Mouse (Mus musculus) spleen, adult 2 months (tissue): Measurements from ENCODE around the gene Atpaf2. TPM values are rescaled to one million over a fixed set of nuclear protein-coding genes. Genes with fewer than 3 reads are reported as not detected.

Source experiments
- DNase-seq, 2 experiments: peaks; one replicate each; pipeline versions ENCODE4 v3.0.0 to v3.0.0-alpha.2; 2012 to 2021; ENCODE audit warnings: low spot score in 2 of 2, low read depth in 1 of 2
- H3K27ac ChIP-seq: fragments of 200-500 bp; 2 replicates; pipeline ENCODE4 v1.5.1; 2012; ENCODE audit warnings: low read length, inconsistent platforms; ENCODE audit not compliant: insufficient read depth
- H3K27me3 ChIP-seq: fragments of 200-500 bp; 2 replicates; pipeline ENCODE4 v1.6.1; 2012; ENCODE audit warnings: mild to moderate bottlenecking, moderate library complexity, low read length, inconsistent platforms; ENCODE audit not compliant: control insufficient read depth, insufficient read depth
- H3K36me3 ChIP-seq: fragments of 200-500 bp; 2 replicates; pipeline ENCODE4 v1.6.1; 2012; ENCODE audit warnings: mild to moderate bottlenecking, low read length, inconsistent platforms; ENCODE audit not compliant: control insufficient read depth, insufficient read depth
- H3K4me1 ChIP-seq: fragments of 200-500 bp; 2 replicates; pipeline ENCODE4 v1.6.1; 2011; ENCODE audit warnings: inconsistent platforms; ENCODE audit not compliant: control insufficient read depth, insufficient read depth, insufficient read length
- H3K4me3 ChIP-seq: fragments of 200-500 bp; 2 replicates; pipeline ENCODE4 v1.5.1; 2011; ENCODE audit warnings: mild to moderate bottlenecking, inconsistent platforms; ENCODE audit not compliant: insufficient read depth, insufficient read length; ENCODE audit errors: extremely low read depth
- CTCF ChIP-seq: fragments of 200-500 bp; IDR thresholded peaks from 2 replicates; pipeline ENCODE4 v1.5.1; 2011; ENCODE audit warnings: mild to moderate bottlenecking, inconsistent platforms; ENCODE audit not compliant: insufficient read depth, insufficient read length, insufficient replicate concordance; ENCODE audit errors: extremely low read depth
- POLR2A ChIP-seq: fragments of 200-500 bp; IDR thresholded peaks from 2 replicates; pipeline ENCODE4 v1.6.1; 2011; ENCODE audit warnings: low read depth, low read length, inconsistent platforms
- WGBS: fragments of 180-500 bp; shearing (Covaris S2); methylation state at CpG from one replicate; pipeline ENCODE4 v1.1.7; 2018; 5-methylcytosine and 5-hydroxymethylcytosine counted together
- polyA plus RNA-seq: library from polyadenylated mRNA; depleted of rRNA; stranded (reverse); fragments of >200 nt; gene quantifications from 2 replicates; pipeline ENCODE4 v1.2.3, GENCODE M21; 2012; rRNA removed

The Atpaf2 gene
- polyA plus RNA-seq, result 15.1 and 19.1 TPM in 2 replicates

DNA sequence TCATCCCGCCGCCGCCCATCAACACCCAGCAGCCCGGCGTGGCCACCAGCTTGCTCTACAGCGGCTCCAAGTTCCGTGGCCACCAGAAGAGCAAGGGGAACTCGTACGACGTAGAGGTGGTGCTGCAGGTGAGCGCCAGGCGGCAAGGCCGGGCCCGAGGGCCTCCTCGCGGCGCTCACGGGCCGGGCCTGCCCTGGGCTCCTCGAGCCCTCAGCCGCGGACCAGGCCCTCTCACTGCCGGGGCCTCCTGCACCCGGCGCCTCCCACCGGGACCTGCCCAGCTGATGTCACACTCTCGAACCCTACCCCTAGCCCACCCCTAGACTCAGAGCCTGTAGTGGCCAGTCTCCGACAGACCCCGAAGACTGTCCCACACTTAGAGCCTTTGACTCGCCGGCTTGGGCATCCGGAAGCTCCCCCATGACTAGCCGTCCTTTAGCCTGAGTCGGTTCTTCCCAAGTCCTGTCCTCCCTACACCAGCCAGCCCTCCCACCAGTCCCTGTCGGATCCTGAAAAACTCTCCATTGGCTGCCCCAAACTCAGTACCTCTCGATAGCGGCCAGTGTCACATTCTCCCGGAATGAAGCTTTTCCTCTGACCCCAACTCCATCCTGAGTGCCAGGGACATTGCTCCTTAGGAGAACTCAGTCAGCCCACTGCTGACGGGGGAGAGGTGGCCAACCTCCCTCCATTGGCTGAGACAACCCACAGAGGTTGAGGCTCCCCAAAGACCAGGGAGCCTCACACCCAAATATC lies at the start of gene Atpaf2:
Gene Atpaf2 (minus strand): TSS at position 741 of the 756 bp plus-strand sequence.
- Histone ChIP-seq H3K27me3 (no peaks in the 10 kb centered on the region), H3K27ac (peak within 1 kb of the TSS; percentile 86), H3K4me1 (peaks cover 14% of the 10 kb centered on the region), H3K4me3 (peak within 1 kb of the TSS; percentile 94), H3K36me3 (no peaks in the 10 kb centered on the region)
- under 1% methylated on average over 37 of the region's 39 CpGs for WGBS
- TF ChIP-seq CTCF (no peak), POLR2A (no peak)
- peak in 1 of 2 experiments; percentile 22 for DNase-seq

- Histone ChIP-seq H3K4me1 (no peaks in the 10 kb centered on the region), H3K27me3 (no peaks in the 10 kb centered on the region), H3K4me3 (no peak overlapping the region), H3K36me3 (peaks cover 37% of the 10 kb centered on the region), H3K27ac (no peak overlapping the region)
- peak in 1 of 2 experiments; percentile 25 for DNase-seq
- 87% methylated on average over 2 of the region's 2 CpGs for WGBS
- TF ChIP-seq CTCF, result peak; percentile 59; the same call in 1 of the 2 replicates
- no peak for TF ChIP-seq POLR2A
These were observed 47.7 kb upstream of the Atpaf2 start for GRCm38 (mm10) chr11:60465943-60466380.

DNA sequence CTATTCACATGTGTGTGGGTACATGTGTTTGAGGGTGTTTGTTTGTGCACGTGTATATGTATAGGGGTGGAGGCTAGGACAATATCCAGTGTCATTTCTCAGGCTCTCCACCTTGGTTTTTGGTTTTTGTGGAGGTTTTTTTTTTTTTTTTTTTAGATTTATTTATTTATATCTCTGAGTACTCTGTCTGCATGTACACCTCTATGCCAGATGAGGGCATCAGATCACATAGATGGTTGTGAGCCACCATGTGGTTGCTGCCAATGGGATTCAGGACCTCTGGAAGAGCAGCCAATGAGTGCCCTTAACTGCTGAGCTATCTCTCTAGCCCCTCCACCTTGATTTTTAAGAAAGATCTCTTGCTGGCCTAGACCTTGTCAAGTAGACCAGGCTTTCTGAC lies 39.7 kb upstream of the Atpaf2 start:
- H3K27me3 ChIP-seq, result no peaks in the 10 kb centered on the region
- H3K4me3 ChIP-seq, result no peak overlapping the region
- TF ChIP-seq POLR2A (no peak), CTCF (no peak)
- H3K27ac ChIP-seq, result no peak overlapping the region
- DNase-seq, result no peak
- 88% methylated on average over 1 of the region's 1 CpGs for whole genome bisulfite sequencing
- peaks cover 4% of the 10 kb centered on the region; the same call in 1 of the 2 replicates for H3K4me1 ChIP-seq
- H3K36me3 ChIP-seq, result peaks cover 34% of the 10 kb centered on the region

- Histone ChIP-seq H3K27ac (peak overlapping the region; percentile 52), H3K4me3 (peak overlapping the region; percentile 75), H3K27me3 (no peaks in the 10 kb centered on the region), H3K36me3 (peaks cover 15% of the 10 kb centered on the region; the same call in 1 of the 2 replicates), H3K4me1 (peaks cover 4% of the 10 kb centered on the region; the same call in 1 of the 2 replicates)
- under 1% methylated on average over 17 of the region's 17 CpGs for WGBS
- no peak for DNase-seq
- no peak for TF ChIP-seq CTCF
- TF ChIP-seq POLR2A, result no peak
These were observed 36.5 kb upstream of the Atpaf2 start for GRCm38 (mm10) chr11:60454745-60455087.

DNA sequence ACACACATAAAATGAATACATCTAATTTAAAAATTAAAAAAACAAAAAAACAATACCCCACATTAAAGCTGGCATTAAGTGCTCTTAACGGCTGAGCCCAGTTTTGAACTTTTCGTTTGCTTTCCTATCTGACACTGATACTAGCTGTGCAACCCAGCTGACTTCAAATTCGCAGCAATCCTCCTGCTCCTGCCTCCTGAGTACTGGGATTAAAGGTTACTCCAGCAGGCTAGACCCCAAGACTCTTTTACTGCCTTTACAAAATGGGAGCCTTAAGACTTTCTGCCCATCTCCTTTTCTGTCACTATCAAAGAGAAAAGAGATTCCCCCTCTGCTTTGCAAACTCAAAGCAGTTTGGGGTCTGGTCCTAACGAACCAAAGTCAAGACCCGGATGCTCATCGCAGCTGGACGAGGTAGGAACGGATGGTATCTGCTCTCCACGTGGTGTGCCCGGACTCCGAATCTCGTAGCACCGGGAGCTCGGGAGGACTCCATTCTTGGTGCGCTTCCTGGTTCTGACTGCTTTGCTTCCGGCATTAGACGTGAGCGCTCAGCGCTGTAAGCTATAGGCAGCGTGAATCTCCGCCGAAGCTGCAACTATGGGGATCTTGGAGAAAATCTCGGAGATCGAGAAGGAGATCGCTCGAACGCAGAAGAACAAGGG lies 36.0 kb upstream of the Atpaf2 start, which contains the start of gene Drg2:
Gene Drg2 (plus strand): TSS at position 512 of the 665 bp plus-strand sequence.
- peak within 1 kb of the TSS; percentile 52 for H3K27ac ChIP-seq

DNA sequence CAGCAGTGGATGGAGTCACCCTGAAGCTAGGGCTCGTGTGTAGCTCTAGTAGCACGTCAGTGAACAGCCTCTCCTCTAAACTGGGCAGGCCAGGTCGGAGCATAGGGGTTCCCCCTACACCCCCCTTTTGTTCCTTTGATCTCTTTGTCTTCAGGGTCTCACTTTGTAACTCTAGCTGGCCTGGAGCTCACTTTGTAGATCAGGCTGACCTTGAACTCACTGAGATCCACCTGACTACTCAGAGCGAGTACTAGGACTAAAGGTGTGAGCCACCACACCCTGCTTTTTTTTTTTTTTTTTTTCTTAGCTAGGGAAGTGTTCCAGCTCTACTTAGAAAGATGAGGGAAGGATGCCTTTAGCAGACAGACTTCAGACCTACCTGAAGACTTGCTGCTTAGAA lies 25.8 kb upstream of the Atpaf2 start:
- no peak for TF ChIP-seq CTCF
- TF ChIP-seq POLR2A, result no peak
- Histone ChIP-seq H3K36me3 (peaks cover 16% of the 10 kb centered on the region), H3K4me1 (no peaks in the 10 kb centered on the region), H3K27ac (no peak overlapping the region), H3K4me3 (no peak overlapping the region), H3K27me3 (no peaks in the 10 kb centered on the region)
- 93% methylated on average over 4 of the region's 4 CpGs for WGBS
- no peak for DNase-seq

More for the DNA sequence above, 36.0 kb upstream of the Atpaf2 start, which contains the start of gene Drg2:
- Histone ChIP-seq H3K4me1 (peaks cover 4% of the 10 kb centered on the region; the same call in 1 of the 2 replicates), H3K36me3 (peaks cover 11% of the 10 kb centered on the region; the same call in 1 of the 2 replicates), H3K4me3 (peak within 1 kb of the TSS; percentile 75), H3K27me3 (no peaks in the 10 kb centered on the region)
- peak; percentile 54; the same call in 1 of the 2 replicates for TF ChIP-seq POLR2A
- no peak for TF ChIP-seq CTCF
- WGBS, result 7% methylated on average over 27 of the region's 27 CpGs
- peak; percentile 80 to 86 for DNase-seq

DNA sequence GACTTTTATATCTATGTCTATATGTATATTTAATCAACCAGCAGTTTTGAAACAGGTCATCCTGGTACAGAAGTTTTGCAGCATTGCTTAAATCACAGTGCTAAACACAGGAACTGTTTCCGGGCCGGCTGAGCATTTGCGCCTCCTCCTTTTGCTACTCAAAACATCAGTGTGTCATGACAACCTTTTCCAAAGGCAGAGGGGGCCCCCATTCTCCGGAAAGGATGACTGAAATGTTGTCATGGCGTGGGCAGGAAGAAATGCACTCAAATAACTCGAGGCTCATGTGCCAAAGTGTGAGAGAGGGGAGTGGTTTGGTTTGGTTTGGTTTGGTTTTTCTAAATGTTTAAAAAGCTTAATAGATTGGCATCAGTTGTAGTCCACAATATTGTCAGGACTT lies 24.6 kb upstream of the Atpaf2 start:
- no peak for DNase-seq
- 85% methylated on average over 6 of the region's 6 CpGs for WGBS
- no peak for TF ChIP-seq POLR2A
- no peak for TF ChIP-seq CTCF

More for the DNA sequence above, 24.6 kb upstream of the Atpaf2 start:
- no peaks in the 10 kb centered on the region for H3K27me3 ChIP-seq
- H3K4me1 ChIP-seq, result no peaks in the 10 kb centered on the region
- H3K36me3 ChIP-seq, result peaks cover 20% of the 10 kb centered on the region
- no peak overlapping the region for H3K4me3 ChIP-seq
- no peak overlapping the region for H3K27ac ChIP-seq
